Mouse (Mus musculus) spleen, postnatal 10 days (tissue): ENCODE data around the gene Crhr2.

ENCODE experiments used
- DNase-seq, 2 experiments: peaks; one replicate each; pipeline ENCODE4 v3.0.0; 2021 to 2022; ENCODE audit warnings: low spot score in 2 of 2

Crhr2 gene

GRCm38 (mm10) chr6:55132794-55133193, at the start of gene Crhr2:
TSS of gene Crhr2 (minus strand) at chr6:55133016.
- DNase-seq, result no peak

- no peak for DNase-seq
These were observed 46.7 kb upstream of the Crhr2 start for GRCm38 (mm10) chr6:55179560-55179959.

- peak in 1 of 2 experiments; percentile 56 for DNase-seq
These were observed 44.4 kb upstream of the Crhr2 start for GRCm38 (mm10) chr6:55177060-55177732.

- no peak for DNase-seq
These were observed 43.1 kb upstream of the Crhr2 start for GRCm38 (mm10) chr6:55175892-55176291.

GRCm38 (mm10) chr6:55175456-55175855, 42.6 kb upstream of the Crhr2 start:
- no peak for DNase-seq

GRCm38 (mm10) chr6:55174741-55175181, 41.9 kb upstream of the Crhr2 start, which contains the start of gene Inmt:
TSS of gene Inmt (minus strand) at chr6:55175043.
- no peak for DNase-seq

- no peak for DNase-seq
These were observed 41.1 kb upstream of the Crhr2 start for GRCm38 (mm10) chr6:55173941-55174349.

- DNase-seq, result no peak
These were observed 40.4 kb upstream of the Crhr2 start for GRCm38 (mm10) chr6:55173171-55173570.

- DNase-seq, result no peak
These were observed 38.8 kb upstream of the Crhr2 start for GRCm38 (mm10) chr6:55171638-55172037.

GRCm38 (mm10) chr6:55169818-55170217, 37.0 kb upstream of the Crhr2 start:
- DNase-seq, result no peak

GRCm38 (mm10) chr6:55166777-55167463, 34.1 kb upstream of the Crhr2 start:
- DNase-seq, result peak; percentile 51 to 76

GRCm38 (mm10) chr6:55163046-55163584, 30.3 kb upstream of the Crhr2 start:
- DNase-seq, result no peak

- no peak for DNase-seq
These were observed 28.5 kb upstream of the Crhr2 start for GRCm38 (mm10) chr6:55161311-55161761.

GRCm38 (mm10) chr6:55159256-55159655, 26.4 kb upstream of the Crhr2 start:
- DNase-seq, result no peak

- DNase-seq, result no peak
These were observed 19.4 kb upstream of the Crhr2 start for GRCm38 (mm10) chr6:55152226-55152625.

- no peak for DNase-seq
These were observed 13.3 kb upstream of the Crhr2 start for GRCm38 (mm10) chr6:55146138-55146537.

GRCm38 (mm10) chr6:55145285-55145684, 12.5 kb upstream of the Crhr2 start:
- DNase-seq, result no peak

GRCm38 (mm10) chr6:55138343-55138742, 5.5 kb upstream of the Crhr2 start:
- DNase-seq, result no peak

- DNase-seq, result no peak
These were observed 609 bp upstream of the Crhr2 start for GRCm38 (mm10) chr6:55133425-55133824.

GRCm38 (mm10) chr6:55131301-55131700, 1.5 kb downstream of the Crhr2 start:
- no peak for DNase-seq

GRCm38 (mm10) chr6:55130631-55131030, 2.2 kb downstream of the Crhr2 start:
- no peak for DNase-seq

GRCm38 (mm10) chr6:55128391-55128790, 4.4 kb downstream of the Crhr2 start:
- no peak for DNase-seq

- no peak for DNase-seq
These were observed 6.2 kb downstream of the Crhr2 start for GRCm38 (mm10) chr6:55126576-55126975.
